Mouse (Mus musculus) gastrocnemius, adult 8-10 months (tissue): ENCODE measurements around the gene Chrdl2. TPM values are rescaled to one million over a fixed set of nuclear protein-coding genes. Genes with fewer than 3 reads are reported as not detected.
A peak's percentile ranks its signal among the peaks of the same experiment; 100 is the strongest.
"Not testable (repeated sequence)": the region's sequence is repeated elsewhere in the genome, so short reads cannot be mapped to it uniquely, and the experiment has no call there.

Experiments
- DNase-seq, 2 experiments: peaks; one replicate each; pipeline ENCODE4 v3.0.0; 2022; ENCODE audit warnings: low spot score in 2 of 2
- total RNA-seq, 4 experiments: library from RNA; stranded (reverse); gene quantifications; 2 replicates each; pipeline ENCODE4 v1.2.4; 2022

Gene Chrdl2
- total RNA-seq, 4 experiments from 2014 or later: 1.0 to 1.5 (median 1.2) TPM

DNA sequence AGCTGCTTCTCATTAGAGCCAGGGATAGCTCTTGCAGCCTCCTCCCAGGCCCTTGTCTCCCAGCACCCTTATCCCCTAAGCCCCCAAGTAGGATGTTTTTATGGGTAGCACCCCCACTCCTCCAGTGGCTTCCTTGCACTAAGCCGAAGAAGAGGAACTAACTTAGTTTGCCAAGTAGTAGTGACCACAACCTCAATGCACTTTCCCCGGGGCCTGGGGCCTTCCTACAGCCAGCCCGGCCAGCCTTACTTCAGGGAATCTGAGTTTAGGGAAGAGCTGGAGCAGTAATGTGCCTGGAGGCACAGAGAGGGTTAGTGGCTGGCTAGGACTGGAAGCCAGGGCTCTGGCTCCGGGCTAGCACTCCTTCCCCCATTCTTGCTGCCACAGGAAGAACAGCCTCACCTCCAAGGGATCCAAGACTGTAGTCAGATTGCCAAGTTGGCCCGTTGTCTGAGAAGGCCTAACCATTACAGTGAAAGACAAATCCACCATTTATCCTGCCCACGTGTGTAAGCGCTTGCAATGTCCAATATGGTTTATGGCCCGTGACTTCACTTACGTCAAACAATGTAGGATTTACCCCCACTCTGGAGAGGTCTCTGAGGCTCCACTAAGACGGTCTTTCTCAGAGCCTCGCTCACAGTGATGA lies 29.0 kb downstream of the Chrdl2 start:
- no peak for DNase-seq

DNA sequence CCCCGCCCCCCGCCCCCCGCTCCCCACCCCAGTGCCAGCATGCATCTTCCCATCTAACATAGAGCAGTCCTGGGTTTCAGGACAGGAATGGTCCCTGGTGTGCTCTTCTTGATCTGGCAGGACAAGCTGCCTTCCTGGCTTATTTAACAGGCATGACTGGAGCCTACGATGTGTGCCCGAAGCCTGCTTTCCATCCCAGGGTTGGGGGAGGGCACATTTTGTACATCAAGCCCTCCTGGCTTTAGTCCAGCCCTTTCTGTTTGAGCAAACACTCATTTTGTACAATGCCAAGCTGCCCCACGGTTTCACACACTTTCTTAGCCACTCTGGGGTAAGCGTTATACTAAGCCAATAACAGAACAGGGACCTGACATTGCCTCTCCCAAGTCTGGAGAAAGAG lies 30.1 kb downstream of the Chrdl2 start:
- no peak for DNase-seq

DNA sequence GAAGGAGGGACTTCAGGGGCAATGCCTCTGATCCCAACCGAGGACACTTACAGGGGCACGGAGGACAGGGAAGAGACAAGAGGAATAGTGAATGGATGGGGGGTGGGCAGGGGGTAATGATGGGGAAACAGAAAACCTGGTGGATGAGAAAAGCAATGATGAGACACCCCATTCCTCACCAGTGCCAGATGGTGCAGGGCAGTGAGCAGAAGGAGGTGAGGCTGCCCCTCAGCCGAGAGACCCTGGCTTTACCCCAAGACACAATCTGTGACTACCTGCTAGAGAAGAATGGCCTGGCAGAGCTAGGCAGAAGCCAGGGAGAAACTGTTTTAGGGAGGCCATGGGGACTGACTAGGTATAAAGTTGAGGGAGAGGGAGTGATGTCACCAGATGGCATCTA lies 30.5 kb downstream of the Chrdl2 start:
- no peak for DNase-seq

DNA sequence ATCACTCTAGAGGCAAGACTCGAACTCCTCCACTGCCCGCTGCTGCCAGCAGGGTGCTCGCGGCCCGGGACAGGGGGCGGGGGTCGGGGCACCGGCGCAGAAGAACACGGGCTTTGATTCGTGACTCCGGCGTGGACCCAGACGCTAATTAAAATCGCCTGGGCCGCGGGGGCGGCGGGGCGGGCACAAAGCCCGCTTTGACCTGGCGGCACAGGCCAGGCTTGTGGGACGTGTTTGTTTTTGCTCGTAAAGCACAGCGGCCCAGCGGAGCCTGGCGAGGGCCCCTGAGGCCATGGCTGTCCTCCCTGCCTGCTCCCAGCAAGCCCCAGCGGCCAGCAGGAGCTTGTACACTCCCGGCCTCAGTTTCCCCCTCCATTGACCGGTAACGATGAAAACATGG lies 36.1 kb downstream of the Chrdl2 start:
- no peak for DNase-seq

DNA sequence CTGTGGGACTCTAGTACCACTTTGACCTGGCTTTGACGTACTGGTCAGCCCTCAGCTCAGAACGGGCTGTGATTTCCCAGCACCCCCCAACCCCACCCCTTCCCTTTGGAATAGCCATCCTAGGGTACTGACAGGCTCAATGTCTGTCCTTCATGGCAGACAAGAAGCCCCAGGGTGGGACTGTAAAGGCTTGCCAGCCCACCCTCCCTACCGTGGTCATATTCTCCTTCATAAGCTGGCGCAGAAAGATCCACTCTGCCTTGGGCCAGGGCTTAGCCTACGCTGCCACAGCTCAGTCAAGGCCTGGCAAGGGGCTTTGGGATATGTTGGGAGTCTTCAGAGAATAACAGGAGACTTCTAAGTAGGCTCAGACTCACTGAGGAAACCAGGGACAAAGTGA lies 37.1 kb downstream of the Chrdl2 start:
- no peak for DNase-seq

DNA sequence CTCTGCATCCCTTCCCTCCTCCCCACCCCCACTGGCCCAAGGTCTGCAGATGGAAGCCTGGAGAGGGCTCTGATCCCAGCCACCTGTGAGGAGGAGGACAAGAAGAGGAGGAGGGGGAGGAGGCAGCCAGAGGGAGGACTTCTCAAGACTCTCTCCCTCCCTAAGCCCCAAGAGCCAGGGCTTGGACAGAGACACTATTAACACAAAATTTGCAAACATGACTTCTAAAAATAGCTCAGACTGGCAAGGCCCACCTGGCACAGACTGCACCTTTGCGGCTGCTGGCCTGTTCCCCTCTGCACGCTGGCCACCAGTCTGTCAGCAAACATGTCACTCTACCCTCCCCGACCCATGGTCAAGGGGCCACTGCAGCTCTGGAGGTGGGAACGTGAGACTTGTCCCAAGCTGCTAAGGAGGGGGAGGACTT lies 37.6 kb downstream of the Chrdl2 start:
- peak in 1 of 2 experiments; percentile 20 for DNase-seq

DNA sequence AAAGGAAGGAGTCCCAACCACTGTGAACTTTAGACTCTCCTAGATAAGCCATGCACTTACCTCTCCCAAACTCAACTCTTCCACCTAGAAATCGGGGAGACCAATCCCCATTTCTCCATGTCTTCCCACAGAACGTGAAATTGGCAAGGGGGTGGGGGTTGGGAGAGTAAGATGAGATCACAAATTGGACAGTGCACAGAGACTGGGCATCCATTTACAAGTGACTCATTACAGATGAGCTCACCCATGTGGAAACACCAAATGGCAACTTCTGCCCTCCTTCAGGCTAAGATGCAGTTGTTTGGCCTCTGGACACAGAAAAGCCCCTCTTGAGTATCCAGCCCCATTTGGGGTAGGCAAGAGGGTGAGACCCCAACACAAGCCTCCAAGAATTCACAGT lies 40.5 kb downstream of the Chrdl2 start:
- DNase-seq: no peak

DNA sequence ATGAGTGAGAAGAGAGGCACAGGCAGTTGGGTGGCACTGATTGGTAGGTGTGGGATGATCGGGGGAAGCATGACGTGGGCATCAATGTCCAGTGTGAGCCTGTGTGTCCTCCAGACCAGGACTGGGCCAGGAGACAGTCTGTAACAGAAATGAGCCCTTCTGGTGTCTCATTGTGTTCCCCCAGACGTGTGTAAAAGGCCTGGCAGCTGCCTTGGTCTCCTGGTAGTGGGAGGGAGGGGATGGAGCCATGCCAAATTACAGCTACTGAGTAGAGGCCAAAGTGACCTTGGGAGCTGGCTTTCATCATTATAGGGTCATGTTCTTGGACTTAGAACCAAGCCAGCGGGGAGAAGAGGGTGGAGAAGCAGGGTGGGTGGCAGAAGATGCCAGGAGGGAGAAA lies 45.9 kb downstream of the Chrdl2 start:
- no peak for DNase-seq

DNA sequence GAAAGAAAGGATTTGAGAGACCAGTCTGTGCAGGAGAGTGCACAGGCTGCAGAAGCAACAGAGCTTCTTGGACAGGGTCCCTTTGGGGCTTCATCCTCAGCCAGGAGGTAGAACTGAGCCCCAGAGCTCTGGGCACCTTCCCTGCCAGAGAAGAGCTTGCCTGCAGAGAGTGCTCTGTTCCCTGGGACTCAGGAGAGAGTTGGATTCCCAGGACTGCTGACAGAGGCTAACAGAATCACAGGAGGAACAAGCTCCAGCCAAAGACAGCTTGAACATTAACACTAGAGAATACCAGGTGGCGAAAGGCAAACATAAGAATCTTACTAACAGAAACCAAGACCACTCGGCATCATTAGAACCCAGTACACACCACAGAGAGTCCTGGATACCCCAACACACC lies 47.0 kb downstream of the Chrdl2 start:
- not testable (repeated sequence) for DNase-seq

DNA sequence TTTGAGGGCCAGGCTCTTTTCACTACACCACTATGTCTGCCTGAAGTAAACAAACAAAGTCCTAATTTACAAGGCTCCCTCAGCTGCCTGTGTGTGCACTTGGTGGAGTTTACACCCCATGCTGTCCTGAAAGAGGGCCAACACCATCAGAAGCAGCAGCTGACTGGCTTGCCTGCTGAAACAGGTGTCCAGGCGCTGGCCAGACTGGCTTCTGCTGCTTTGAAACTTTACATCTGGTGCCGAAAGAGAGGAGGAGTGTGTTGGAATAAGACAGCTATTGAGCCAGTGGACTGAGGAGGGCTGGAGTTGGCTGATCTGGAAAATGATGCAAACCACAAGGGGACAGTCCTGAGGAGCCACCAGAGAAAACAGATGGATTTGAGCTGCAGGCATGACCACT lies 68.0 kb downstream of the Chrdl2 start:
- peak; percentile 57 for DNase-seq

DNA sequence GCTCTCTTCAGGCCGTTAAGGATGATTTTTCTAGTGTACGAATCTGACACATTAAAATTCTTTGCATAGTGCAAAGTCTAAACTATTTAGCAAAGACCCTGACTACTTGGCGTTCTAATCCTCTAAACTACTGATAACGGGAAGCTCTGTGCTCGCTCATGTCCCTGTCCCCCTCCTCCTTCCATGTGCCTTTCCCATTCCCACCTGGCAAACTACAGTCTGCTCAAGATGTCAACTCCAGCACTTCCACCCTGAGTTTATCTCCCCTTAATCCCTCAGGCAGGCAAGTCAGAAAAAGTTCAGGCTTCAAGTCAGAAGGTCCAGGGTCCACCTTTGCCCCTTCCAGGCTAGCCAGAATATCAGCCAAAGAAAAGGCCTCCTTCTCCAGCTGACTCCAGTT lies 70.3 kb downstream of the Chrdl2 start:
- no peak for DNase-seq

DNA sequence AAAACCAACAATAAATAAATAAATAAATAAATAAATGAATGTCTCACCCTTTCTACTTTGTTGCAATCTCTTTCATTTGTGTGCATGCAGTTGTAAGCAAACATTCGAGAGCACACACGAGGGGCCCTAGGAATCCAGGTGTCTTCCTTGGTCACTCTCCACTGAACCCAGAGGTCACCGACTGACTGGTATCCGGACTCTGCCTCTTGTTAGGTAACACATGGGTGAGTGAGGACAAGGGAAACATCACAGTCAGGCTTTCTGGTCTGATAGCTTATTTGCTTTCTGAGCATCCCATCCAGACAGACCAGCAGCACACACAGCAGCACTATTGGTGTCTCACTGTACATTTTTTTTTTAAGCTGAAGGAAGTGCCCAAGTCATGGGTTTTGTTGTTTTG lies 71.1 kb downstream of the Chrdl2 start:
- DNase-seq: no peak

DNA sequence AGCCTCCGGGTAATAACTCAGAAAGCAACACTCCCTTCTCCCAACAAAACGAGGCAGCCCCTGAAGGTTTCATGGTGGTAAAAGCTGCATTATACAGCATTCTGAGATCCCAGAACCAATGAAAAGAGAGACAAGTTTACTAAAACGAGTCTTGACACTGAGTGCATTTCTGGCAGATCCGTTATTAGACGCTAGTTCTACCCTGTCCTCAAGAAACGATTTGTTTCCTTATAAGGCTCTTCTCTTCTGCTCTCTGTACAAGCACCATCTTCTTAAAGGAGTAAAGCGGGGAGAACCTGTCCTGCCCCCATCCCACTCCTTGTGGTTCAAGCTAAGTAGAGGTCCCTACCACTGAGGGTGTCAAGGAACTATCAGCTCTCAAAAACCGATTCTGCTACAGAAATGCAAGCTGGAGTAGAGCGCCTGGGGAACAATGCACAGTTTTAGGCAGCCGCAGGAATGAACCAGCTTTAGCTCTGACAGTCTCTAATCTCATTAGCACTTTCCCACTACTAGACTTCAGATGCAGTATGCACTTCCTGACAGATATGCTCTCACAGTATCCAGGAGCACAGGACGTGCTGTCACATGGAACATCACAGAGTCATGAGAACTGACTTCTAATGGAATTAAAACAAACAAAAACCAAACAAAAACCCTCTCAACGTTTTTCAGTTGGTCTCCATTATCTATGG lies 74.3 kb downstream of the Chrdl2 start:
- no peak for DNase-seq

DNA sequence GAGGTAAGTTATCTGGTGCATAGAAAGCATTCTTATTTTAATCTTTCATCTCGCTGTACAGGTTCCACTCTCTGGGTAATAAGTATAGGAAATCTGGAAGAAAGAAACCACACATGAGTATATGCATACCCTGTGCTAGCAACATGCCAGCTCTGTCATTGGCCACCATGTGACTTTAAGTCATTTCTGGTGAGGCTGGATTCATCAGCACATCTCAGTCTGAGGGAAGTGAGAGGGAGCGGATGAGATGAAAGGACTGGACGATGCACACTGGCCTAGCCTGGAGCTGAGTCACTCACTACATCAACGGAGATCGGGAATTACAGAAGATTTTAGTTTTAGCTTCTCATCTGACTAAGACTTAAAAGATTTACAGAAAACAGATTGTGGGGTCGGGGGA lies 76.9 kb downstream of the Chrdl2 start:
- DNase-seq: no peak

DNA sequence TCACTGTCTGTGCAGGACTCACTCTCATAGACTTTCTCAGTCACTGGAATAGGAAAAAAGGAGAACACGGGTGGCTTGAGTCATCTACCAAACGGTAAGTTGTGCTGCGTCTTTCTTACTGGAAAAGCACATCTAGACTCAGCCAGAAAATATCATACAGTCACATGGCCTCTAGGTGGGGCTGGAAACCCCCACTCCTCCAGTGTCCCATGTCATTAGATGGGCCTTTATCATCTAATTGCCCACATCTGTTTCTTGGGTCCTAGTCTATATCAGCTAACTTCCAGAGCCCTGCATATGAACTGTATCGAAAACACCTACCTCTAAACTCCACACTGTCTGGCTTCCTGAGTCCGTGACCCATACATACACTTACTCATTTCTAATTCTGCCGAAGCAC lies 77.8 kb downstream of the Chrdl2 start:
- DNase-seq: no peak

Other genes starting within 250 kb of the Chrdl2 start
- gene Olfr521, start 242.7 kb upstream of the Chrdl2 start, total RNA-seq: not detected
- gene Neu3, start 177.8 kb upstream of the Chrdl2 start, total RNA-seq: 1 to 10 TPM; 2.7 to 3.5 (median 2.9) TPM
- gene Xrra1, start 147.1 kb upstream of the Chrdl2 start, total RNA-seq: under 1 TPM; 0.31 to 0.80 (median 0.74) TPM
- 100 to 1,000 TPM in 2 of 4 experiments, 10 to 100 TPM in 2; 80.9 to 103 (median 97.5) TPM for gene Spcs2, start 142.7 kb upstream of the Chrdl2 start, total RNA-seq
- 1 to 10 TPM; 5.3 to 6.3 (median 5.5) TPM for gene Rnf169, start 25.7 kb upstream of the Chrdl2 start, total RNA-seq
- 1 to 10 TPM; 4.2 to 6.6 (median 5.0) TPM for gene Pold3, start 115.4 kb downstream of the Chrdl2 start, total RNA-seq
- 1 to 10 TPM; 4.1 to 5.6 (median 4.5) TPM for gene Lipt2, start 153.1 kb downstream of the Chrdl2 start, total RNA-seq
- 1 to 10 TPM in 1 of 4 experiments, under 1 TPM in 2, not detected in 1; 0.29 to 1.0 (median 0.89) TPM for gene Kcne3, start 170.3 kb downstream of the Chrdl2 start, total RNA-seq
- gene Pgm2l1, start 221.2 kb downstream of the Chrdl2 start, total RNA-seq: 10 to 100 TPM; 22.7 to 24.6 (median 24.0) TPM